11 mouse cellular contexts compared by ENCODE assay signal in the genomic region with DNA sequence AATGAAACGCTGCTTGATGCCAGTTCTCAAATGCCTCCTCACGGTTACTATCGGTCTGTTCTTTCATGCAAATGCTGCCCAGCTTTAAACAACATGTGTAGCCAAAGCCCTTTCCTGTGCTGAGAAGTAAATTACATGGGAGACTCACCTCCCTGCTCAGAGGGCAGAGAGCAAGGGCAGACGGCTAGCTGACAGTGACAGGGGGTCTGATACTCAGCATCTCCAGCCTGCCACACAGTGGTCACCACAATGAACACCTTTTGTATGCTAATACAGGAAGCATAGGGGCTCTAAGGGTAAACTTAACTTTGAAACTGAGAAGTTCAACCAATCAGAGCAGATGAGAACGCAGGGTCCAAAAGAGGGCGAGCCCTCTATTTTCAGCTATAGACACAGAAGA.
A peak's percentile ranks its signal among the peaks of the same experiment; 100 is the strongest.
DNase-seq lines count a peak whose midpoint lies in the region; ATAC-seq lines count a peak whose summit lies in the region.
"Had no signal": no experiment of that assay in that cellular context is flagged by ENCODE, and none has a peak within 500 bp of the region (broad histone marks: within the 10 kb centered on the region; RNA-seq: fewer than 3 reads in every experiment).

No protein-coding gene starts in this region.

- no peak for DNase-seq in midbrain, embryonic 11.5 days (ENCODE audit: low spot score, missing footprints)
- no peak for DNase-seq in thymus, postnatal 4 days
- no peak for DNase-seq in right cerebral cortex, postnatal 4 days
- DNase-seq: gastrocnemius, postnatal 10 days; spleen, adult 18-20 months had no signal

- no peaks in the 10 kb centered on the region for H3K9me3 ChIP-seq in intestine, embryonic 15.5 days
- H3K9me3 ChIP-seq in intestine, embryonic 16.5 days (ENCODE audit: control insufficient read depth, low read length) = no peaks in the 10 kb centered on the region
- no peaks in the 10 kb centered on the region for H3K9me3 ChIP-seq in midbrain, embryonic 15.5 days
- no peaks in the 10 kb centered on the region for H3K9me3 ChIP-seq in midbrain, embryonic 11.5 days (ENCODE audit: control insufficient read depth, low read length)
- H3K9me3 ChIP-seq: lung, embryonic 15.5 days had no signal

- no peaks in the 10 kb centered on the region for H3K36me3 ChIP-seq in intestine, embryonic 15.5 days
- H3K36me3 ChIP-seq in intestine, embryonic 16.5 days (ENCODE audit: control insufficient read depth, insufficient read depth, low read length) = no peaks in the 10 kb centered on the region
- H3K36me3 ChIP-seq in midbrain, embryonic 15.5 days (replicated peaks) = no peaks in the 10 kb centered on the region
- H3K36me3 ChIP-seq in midbrain, embryonic 11.5 days (ENCODE audit: control insufficient read depth, insufficient read depth, low read length) = no peaks in the 10 kb centered on the region
- H3K36me3 ChIP-seq: lung, embryonic 15.5 days had no signal

- no peak overlapping the region for H3K9ac ChIP-seq in intestine, embryonic 15.5 days
- H3K9ac ChIP-seq in intestine, embryonic 16.5 days (ENCODE audit: low read depth, low read length) = no peak overlapping the region
- no peak overlapping the region for H3K9ac ChIP-seq in midbrain, embryonic 15.5 days
- H3K9ac ChIP-seq in midbrain, embryonic 11.5 days (ENCODE audit: low read length) = no peak overlapping the region
- H3K9ac ChIP-seq: lung, embryonic 15.5 days had no signal

- H3K27ac ChIP-seq in intestine, embryonic 15.5 days = no peak overlapping the region
- no peak overlapping the region for H3K27ac ChIP-seq in intestine, embryonic 16.5 days (ENCODE audit: low read length)
- no peak overlapping the region for H3K27ac ChIP-seq in midbrain, embryonic 15.5 days
- H3K27ac ChIP-seq in midbrain, embryonic 11.5 days (ENCODE audit: low read depth, low read length) = no peak overlapping the region
- H3K27ac ChIP-seq: lung, embryonic 15.5 days had no signal

- no peaks in the 10 kb centered on the region for H3K4me1 ChIP-seq in intestine, embryonic 15.5 days (replicated peaks)
- H3K4me1 ChIP-seq in intestine, embryonic 16.5 days (ENCODE audit: control insufficient read depth, insufficient read depth, low read length) = no peaks in the 10 kb centered on the region
- peaks cover 4% of the 10 kb centered on the region; the same call in 1 of the 2 replicates for H3K4me1 ChIP-seq in midbrain, embryonic 15.5 days
- no peaks in the 10 kb centered on the region for H3K4me1 ChIP-seq in midbrain, embryonic 11.5 days (ENCODE audit: control insufficient read depth, insufficient read depth, low read length)
- H3K4me1 ChIP-seq: lung, embryonic 15.5 days had no signal

- WGBS in intestine, embryonic 15.5 days = 53% methylated on average over 6 of the region's 6 CpGs
- 40% methylated on average over 6 of the region's 6 CpGs for WGBS in intestine, embryonic 16.5 days
- 46% methylated on average over 6 of the region's 6 CpGs for WGBS in midbrain, embryonic 15.5 days
- 48% methylated on average over 6 of the region's 6 CpGs for WGBS in midbrain, embryonic 11.5 days

- H3K4me2 ChIP-seq in intestine, embryonic 15.5 days (replicated peaks) = no peak overlapping the region
- H3K4me2 ChIP-seq in intestine, embryonic 16.5 days (ENCODE audit: low read depth, low read length) = no peak overlapping the region
- H3K4me2 ChIP-seq in midbrain, embryonic 15.5 days = no peak overlapping the region
- H3K4me2 ChIP-seq in midbrain, embryonic 11.5 days = no peak overlapping the region
- H3K4me2 ChIP-seq: lung, embryonic 15.5 days had no signal

- no peak overlapping the region for H3K4me3 ChIP-seq in intestine, embryonic 15.5 days (replicated peaks)
- no peak overlapping the region for H3K4me3 ChIP-seq in intestine, embryonic 16.5 days (ENCODE audit: low read length)
- H3K4me3 ChIP-seq in midbrain, embryonic 15.5 days = no peak overlapping the region
- no peak overlapping the region for H3K4me3 ChIP-seq in midbrain, embryonic 11.5 days (ENCODE audit: low read depth, low read length)
- H3K4me3 ChIP-seq: lung, embryonic 15.5 days had no signal

- H3K27me3 ChIP-seq in intestine, embryonic 15.5 days (replicated peaks) = no peaks in the 10 kb centered on the region
- H3K27me3 ChIP-seq in intestine, embryonic 16.5 days (replicated peaks; ENCODE audit: control insufficient read depth, insufficient read depth, low read length) = no peaks in the 10 kb centered on the region
- H3K27me3 ChIP-seq in midbrain, embryonic 15.5 days (replicated peaks) = no peaks in the 10 kb centered on the region
- no peaks in the 10 kb centered on the region for H3K27me3 ChIP-seq in midbrain, embryonic 11.5 days (ENCODE audit: control insufficient read depth, insufficient read depth, low read length)
- H3K27me3 ChIP-seq: lung, embryonic 15.5 days had no signal

- ATAC-seq in intestine, embryonic 15.5 days = peak; percentile 51; the same call in 1 of the 2 replicates
- ATAC-seq in intestine, embryonic 16.5 days = no peak
- peak; percentile 33; the same call in 1 of the 2 replicates for ATAC-seq in midbrain, embryonic 15.5 days (replicated peaks)
- no peak for ATAC-seq in midbrain, embryonic 11.5 days (ENCODE audit: low FRiP score)
- peak; percentile 82; the same call in 1 of the 2 replicates for ATAC-seq in common myeloid progenitor, adult 5-6 weeks (replicated peaks; ENCODE audit: low read depth, poor library complexity, severe bottlenecking)
- ATAC-seq: forebrain, embryonic 14.5 days had no signal

Comparison
In these comparisons a context has a peak if more than half of its experiments do, and no peak if none do; other contexts are left out.
1. ATAC-seq: peak in intestine, embryonic 15.5 days (single experiment), midbrain, embryonic 15.5 days (single experiment) and common myeloid progenitor, adult 5-6 weeks (single experiment); none in intestine, embryonic 16.5 days (single experiment) and midbrain, embryonic 11.5 days (single experiment).